Mouse (Mus musculus): ENCODE data around the gene Tmem63a.
"Not testable (repeated sequence)": the region's sequence is repeated elsewhere in the genome, so short reads cannot be mapped to it uniquely, and the experiment has no call there.

- TF ChIP-seq ZKSCAN1 (IDR thresholded peaks at IDR 0.05; ENCODE audit: borderline replicate concordance, low read depth, low read length); POLR2A (IDR thresholded peaks at IDR 0.05; ENCODE audit: low read depth, low read length); BHLHE40 (IDR thresholded peaks at IDR 0.05; ENCODE audit: low read depth, low read length); SMC3 (IDR thresholded peaks at IDR 0.05; ENCODE audit: low read depth, low read length); CTCF (conservative IDR thresholded peaks at IDR 0.05 in 1 of 2, IDR thresholded peaks at IDR 0.05 in 1 of 2; ENCODE audit: low read depth in 2 of 2, low read length in 2 of 2); MAZ (IDR thresholded peaks at IDR 0.05; ENCODE audit: low read depth, low read length); USF1 (IDR thresholded peaks at IDR 0.05; ENCODE audit: low read depth, low read length); ZMIZ1 (IDR thresholded peaks at IDR 0.05; ENCODE audit: low read depth, low read length): not testable (repeated sequence)
Measured at GRCm38 (mm10) chr1:180981298-180982046, 39.3 kb downstream of the Tmem63a start.
